Comparison of ENCODE assay signal across 10 mouse cellular contexts in genomic region chr14:24841715-24842496, GRCm38 (mm10).
DNase-seq lines count a peak whose midpoint lies in the region; ATAC-seq and TF ChIP-seq lines count a peak whose summit lies in the region.
"Had no signal": no experiment of that assay in that cellular context is flagged by ENCODE, and none has a peak within 500 bp of the region (broad histone marks: within the 10 kb centered on the region; RNA-seq: fewer than 3 reads in every experiment).

No protein-coding gene starts in this region.

- peaks cover 26% of the 10 kb centered on the region for H3K4me1 ChIP-seq in forebrain, embryonic 13.5 days
- H3K4me1 ChIP-seq in neural tube, embryonic 11.5 days (ENCODE audit: control insufficient read depth, insufficient read depth, low read length): peaks cover 21% of the 10 kb centered on the region
- H3K4me1 ChIP-seq in thymus, adult 2 months (replicated peaks; ENCODE audit: control insufficient read depth, insufficient read depth, low read length): no peaks in the 10 kb centered on the region
- H3K4me1 ChIP-seq: stomach, embryonic 15.5 days had no signal

- ATAC-seq in forebrain, embryonic 13.5 days: peak; percentile 90
- peak; percentile 55 for ATAC-seq in neural tube, embryonic 11.5 days (ENCODE audit: insufficient read depth, low FRiP score, low TSS enrichment)
- ATAC-seq in megakaryocyte, adult 5-6 weeks (ENCODE audit: poor library complexity, severe bottlenecking): no peak
- ATAC-seq: Patski had no signal

- DNase-seq in cerebellum, adult 9-11 months: peak; percentile 44
- peak; percentile 64 to 68 for DNase-seq in layer of hippocampus, postnatal 25 days (ENCODE audit: extremely low spot score in 1 of 2, low spot score in 1 of 2)
- DNase-seq in neural tube, embryonic 11.5 days (ENCODE audit: low spot score): peak; percentile 74
- no peak for DNase-seq in spleen, postnatal 4 days (ENCODE audit: low spot score in 2 of 2)
- DNase-seq in thymus, adult 2 months: no peak
- no peak for DNase-seq in kidney, postnatal 4 days

- no peaks in the 10 kb centered on the region for H3K9me3 ChIP-seq in forebrain, embryonic 13.5 days (replicated peaks)
- no peaks in the 10 kb centered on the region for H3K9me3 ChIP-seq in neural tube, embryonic 11.5 days (ENCODE audit: control insufficient read depth, low read length)
- H3K9me3 ChIP-seq: stomach, embryonic 15.5 days had no signal

- H3K27me3 ChIP-seq in forebrain, embryonic 13.5 days: no peaks in the 10 kb centered on the region
- no peaks in the 10 kb centered on the region for H3K27me3 ChIP-seq in neural tube, embryonic 11.5 days (ENCODE audit: control insufficient read depth, insufficient read depth, low read length)
- H3K27me3 ChIP-seq in thymus, adult 2 months (ENCODE audit: control insufficient read depth, insufficient read depth, low read length): no peaks in the 10 kb centered on the region
- H3K27me3 ChIP-seq: Patski; stomach, embryonic 15.5 days had no signal

- peak overlapping the region; percentile 26 for H3K4me2 ChIP-seq in forebrain, embryonic 13.5 days
- H3K4me2 ChIP-seq in neural tube, embryonic 11.5 days (ENCODE audit: low read depth): no peak overlapping the region; the same call in 1 of the 2 replicates
- H3K4me2 ChIP-seq: stomach, embryonic 15.5 days had no signal

- no peak for TF ChIP-seq CTCF in thymus, adult 2 months (IDR thresholded peaks at IDR 0.05; ENCODE audit: borderline replicate concordance, control insufficient read depth, extremely low read depth, insufficient read depth, low read length, poor library complexity)

- H3K4me3 ChIP-seq in forebrain, embryonic 13.5 days: no peak overlapping the region
- no peak overlapping the region for H3K4me3 ChIP-seq in neural tube, embryonic 11.5 days (ENCODE audit: low read depth, low read length)
- no peak overlapping the region for H3K4me3 ChIP-seq in thymus, adult 2 months (ENCODE audit: control insufficient read depth, insufficient read depth, low read length)
- H3K4me3 ChIP-seq: stomach, embryonic 15.5 days had no signal

- TF ChIP-seq POLR2A in thymus, adult 2 months (IDR thresholded peaks at IDR 0.05; ENCODE audit: control insufficient read depth, extremely low read depth, insufficient read depth, low read length, poor library complexity): no peak

- H3K9ac ChIP-seq in forebrain, embryonic 13.5 days: peak overlapping the region; percentile 44; the same call in 1 of the 2 replicates
- H3K9ac ChIP-seq in neural tube, embryonic 11.5 days (ENCODE audit: low read length): peak overlapping the region; percentile 27
- H3K9ac ChIP-seq: stomach, embryonic 15.5 days had no signal

- no peaks in the 10 kb centered on the region for H3K36me3 ChIP-seq in forebrain, embryonic 13.5 days (ENCODE audit: poor library complexity, severe bottlenecking)
- no peaks in the 10 kb centered on the region for H3K36me3 ChIP-seq in neural tube, embryonic 11.5 days (ENCODE audit: control insufficient read depth, insufficient read depth, low read length)
- no peaks in the 10 kb centered on the region for H3K36me3 ChIP-seq in thymus, adult 2 months (ENCODE audit: control insufficient read depth, insufficient read depth, low read length)
- H3K36me3 ChIP-seq: stomach, embryonic 15.5 days had no signal

- peak overlapping the region; percentile 91 for H3K27ac ChIP-seq in forebrain, embryonic 13.5 days
- H3K27ac ChIP-seq in neural tube, embryonic 11.5 days (ENCODE audit: low read depth, low read length): peak overlapping the region; percentile 76
- H3K27ac ChIP-seq in thymus, adult 2 months (ENCODE audit: control insufficient read depth, insufficient read depth, low read length): no peak overlapping the region
- H3K27ac ChIP-seq: stomach, embryonic 15.5 days had no signal

- 12% methylated on average over 17 of the region's 17 CpGs for WGBS in forebrain, embryonic 13.5 days
- WGBS in neural tube, embryonic 11.5 days: 35% methylated on average over 17 of the region's 17 CpGs
- 88% methylated on average over 17 of the region's 17 CpGs for WGBS in thymus, adult 2 months

Comparison
In these comparisons a context has a peak if more than half of its experiments do, and no peak if none do; other contexts are left out.
1. DNase-seq: peak in cerebellum, adult 9-11 months (single experiment), layer of hippocampus, postnatal 25 days (2 of 2) and neural tube, embryonic 11.5 days (single experiment); none in spleen, postnatal 4 days (0 of 2), thymus, adult 2 months (single experiment) and kidney, postnatal 4 days (0 of 2).